Mouse (Mus musculus) MEL (cell line): ENCODE results near the gene Dlgap1.

Source experiments
- BHLHE40 ChIP-seq: IDR thresholded peaks from 2 replicates; pipeline ENCODE4 v1.6.1; 2012; ENCODE audit warnings: low read depth, mild to moderate bottlenecking, inconsistent platforms, low read length, improper control_type of control experiment, borderline replicate concordance
- CHD1 ChIP-seq: IDR thresholded peaks from 2 replicates; pipeline ENCODE4 v1.6.1; 2012; ENCODE audit warnings: low read depth, mild to moderate bottlenecking, inconsistent platforms, low read length, improper control_type of control experiment
- CTCF ChIP-seq, 3 experiments: IDR thresholded peaks in 2 of 3; conservative IDR thresholded peaks in 1 of 3; 2 replicates each; pipeline ENCODE4 v1.5.1; 2011 to 2012; ENCODE audit warnings: low read length in 3 of 3, low read depth in 2 of 3, mild to moderate bottlenecking in 2 of 3, improper control_type of control experiment in 1 of 3, inconsistent platforms in 1 of 3, mixed read lengths in 1 of 3, moderate library complexity in 1 of 3; ENCODE audit not compliant: control insufficient read depth in 1 of 3, insufficient read depth in 1 of 3, poor library complexity in 1 of 3, severe bottlenecking in 1 of 3
- E2F4 ChIP-seq: IDR thresholded peaks from 2 replicates; pipeline ENCODE4 v1.6.1; 2011; ENCODE audit warnings: low read depth, low read length, improper control_type of control experiment, borderline replicate concordance
- EP300 ChIP-seq, 2 experiments: IDR thresholded peaks; 2 replicates each; pipeline ENCODE4 v1.6.1; 2011; ENCODE audit warnings: improper control_type of control experiment in 2 of 2, low read length in 2 of 2, low read depth in 1 of 2, mild to moderate bottlenecking in 1 of 2
- MAFK ChIP-seq: IDR thresholded peaks from 2 replicates; pipeline ENCODE4 v1.6.1; 2011; ENCODE audit warnings: low read depth, mild to moderate bottlenecking, low read length, improper control_type of control experiment, borderline replicate concordance
- POLR2A ChIP-seq, 2 experiments: IDR thresholded peaks; 2 replicates each; pipeline ENCODE4 v1.6.1; 2011 to 2012; ENCODE audit warnings: low read length in 2 of 2, mild to moderate bottlenecking in 2 of 2, control low read depth in 1 of 2, improper control_type of control experiment in 1 of 2, low read depth in 1 of 2, moderate library complexity in 1 of 2; ENCODE audit not compliant: control insufficient read depth in 1 of 2, insufficient read depth in 1 of 2, poor library complexity in 1 of 2
- RCOR1 ChIP-seq: IDR thresholded peaks from 2 replicates; pipeline ENCODE4 v1.6.1; 2012; ENCODE audit warnings: low read depth, mild to moderate bottlenecking, inconsistent platforms, low read length, improper control_type of control experiment
- SMC3 ChIP-seq: IDR thresholded peaks from 2 replicates; pipeline ENCODE4 v1.6.1; 2011; ENCODE audit warnings: low read depth, low read length, improper control_type of control experiment
- ZNF384 ChIP-seq: IDR thresholded peaks from 2 replicates; pipeline ENCODE4 v1.6.1; 2012; ENCODE audit warnings: low read depth, mild to moderate bottlenecking, inconsistent platforms, low read length, improper control_type of control experiment

DNA sequence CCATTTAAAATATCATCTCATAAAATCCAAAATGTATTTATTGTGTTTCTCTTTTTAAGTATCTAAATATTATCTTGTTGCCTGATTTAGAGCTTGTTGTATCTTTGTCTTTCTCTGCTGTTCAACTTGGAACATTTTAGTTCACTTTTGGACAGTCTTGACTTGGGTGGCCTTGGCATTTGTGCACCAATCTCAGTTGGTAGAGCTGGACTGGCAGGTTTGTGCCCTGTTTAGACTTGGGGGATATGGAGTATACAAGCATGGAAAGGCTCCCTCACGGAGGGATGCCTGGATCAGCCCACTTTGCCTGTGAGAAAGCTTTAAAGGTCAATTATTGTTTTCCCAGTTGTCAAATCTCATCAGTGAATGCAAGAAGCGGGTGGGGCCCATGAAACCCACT, 27.5 kb downstream of the Dlgap1 start:
- TF ChIP-seq E2F4 (no peak), CTCF (IDR thresholded peaks at IDR 0.05 in 2 of 3, conservative IDR thresholded peaks at IDR 0.05 in 1 of 3; ENCODE audit: control insufficient read depth in 1 of 3, insufficient read depth in 1 of 3, low read depth in 2 of 3, low read length in 3 of 3, poor library complexity in 1 of 3, severe bottlenecking in 1 of 3) (no peak), MAFK (no peak), SMC3 (no peak), BHLHE40 (no peak), EP300 (IDR thresholded peaks at IDR 0.05; ENCODE audit: low read depth in 1 of 2, low read length in 2 of 2) (no peak), CHD1 (no peak), RCOR1 (no peak), POLR2A (IDR thresholded peaks at IDR 0.05; ENCODE audit: control insufficient read depth in 1 of 2, insufficient read depth in 1 of 2, low read depth in 1 of 2, low read length in 2 of 2, poor library complexity in 1 of 2) (no peak), ZNF384 (no peak)
